Mouse (Mus musculus) urinary bladder, postnatal 4 days (tissue): ENCODE measurements around the gene Gnb5.

Experiments
- DNase-seq, 2 experiments: peaks; one replicate each; pipeline ENCODE4 v3.0.0; 2021 to 2022; ENCODE audit warnings: low spot score in 2 of 2

The Gnb5 gene

GRCm38 (mm10) chr9:75307015-75307414 is 927 bp downstream of the Gnb5 start:
- DNase-seq: no peak

DNA sequence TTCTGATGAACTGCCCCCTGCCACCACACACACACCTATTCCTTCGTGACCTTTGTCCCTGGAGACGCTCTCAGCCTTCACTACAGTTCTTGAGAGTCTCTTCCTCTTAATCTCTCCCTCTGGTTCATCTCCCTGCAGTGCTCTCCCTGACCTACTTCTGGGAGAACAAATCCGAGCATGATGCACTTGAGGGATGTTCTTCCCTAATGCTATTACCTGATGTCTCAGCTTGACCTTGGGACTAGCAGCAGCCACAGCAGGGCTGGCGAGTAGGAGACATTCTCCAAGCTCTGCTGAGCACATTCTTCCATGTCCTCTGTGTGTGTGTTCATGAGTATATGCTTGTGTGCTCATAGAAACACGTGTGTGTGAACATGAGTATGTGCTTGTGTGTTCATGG is 2.5 kb downstream of the Gnb5 start:
- DNase-seq: no peak

- peak; percentile 49 to 84 for DNase-seq
Observed at GRCm38 (mm10) chr9:75312008-75312407, 5.9 kb downstream of the Gnb5 start.

- no peak for DNase-seq
Observed at GRCm38 (mm10) chr9:75313138-75313831, 7.2 kb downstream of the Gnb5 start.

DNA sequence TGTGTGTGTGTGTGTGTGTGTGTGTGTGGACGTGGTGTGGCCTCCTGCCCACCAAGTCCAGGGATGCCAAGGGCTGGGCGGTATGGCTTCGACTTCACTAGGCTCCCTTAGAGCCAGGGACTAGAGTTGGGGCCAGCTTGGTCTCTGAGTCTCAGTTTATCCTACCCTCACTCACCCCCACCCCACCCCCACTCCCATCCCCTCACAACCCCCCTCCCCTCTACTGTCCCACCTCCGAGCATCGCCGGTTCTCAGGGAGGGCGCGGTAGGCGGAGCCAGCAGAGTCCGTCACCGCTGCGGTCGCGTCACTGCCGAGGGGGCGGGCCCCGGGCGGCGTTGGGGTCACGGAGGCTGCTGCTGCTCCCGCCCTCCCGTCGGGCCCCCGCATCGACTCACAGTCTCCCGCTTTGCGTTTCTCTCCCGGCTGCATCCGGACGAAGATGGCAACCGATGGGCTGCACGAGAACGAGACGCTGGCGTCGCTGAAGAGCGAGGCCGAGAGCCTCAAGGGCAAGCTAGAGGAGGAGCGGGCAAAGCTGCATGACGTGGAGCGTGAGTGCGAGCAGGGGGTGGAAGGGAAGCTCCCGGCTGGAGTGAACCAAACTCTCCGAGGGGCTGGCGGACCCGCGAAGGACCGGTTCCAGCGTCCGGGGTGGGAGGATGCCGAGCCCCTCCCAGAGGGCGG is 7.9 kb downstream of the Gnb5 start:
- DNase-seq: peak; percentile 73 to 85

GRCm38 (mm10) chr9:75314517-75315105 is 8.5 kb downstream of the Gnb5 start:
- DNase-seq: no peak

- DNase-seq: no peak
Observed at GRCm38 (mm10) chr9:75315238-75315637, 9.2 kb downstream of the Gnb5 start.

DNA sequence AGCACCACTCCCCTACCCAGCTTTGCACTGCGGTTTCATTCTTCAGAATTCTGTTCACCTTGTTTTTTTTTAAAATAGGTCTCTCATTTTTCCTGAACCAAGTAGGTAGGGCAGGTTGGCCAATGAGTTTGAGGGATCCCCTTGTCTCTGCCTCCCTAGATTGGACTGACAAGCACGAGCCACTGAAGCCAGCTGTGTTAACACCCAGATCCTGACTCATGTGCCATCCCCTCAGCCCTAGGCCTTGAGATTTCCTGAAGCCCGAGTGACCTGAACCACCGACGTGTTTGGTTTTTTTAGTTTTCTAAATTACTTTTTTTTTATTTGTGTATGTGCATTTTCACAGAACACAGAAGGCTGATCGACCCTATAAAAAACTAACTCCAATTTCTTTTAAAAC is 10.7 kb downstream of the Gnb5 start:
- no peak for DNase-seq

- no peak for DNase-seq
Observed at GRCm38 (mm10) chr9:75318196-75318595, 12.1 kb downstream of the Gnb5 start.

DNA sequence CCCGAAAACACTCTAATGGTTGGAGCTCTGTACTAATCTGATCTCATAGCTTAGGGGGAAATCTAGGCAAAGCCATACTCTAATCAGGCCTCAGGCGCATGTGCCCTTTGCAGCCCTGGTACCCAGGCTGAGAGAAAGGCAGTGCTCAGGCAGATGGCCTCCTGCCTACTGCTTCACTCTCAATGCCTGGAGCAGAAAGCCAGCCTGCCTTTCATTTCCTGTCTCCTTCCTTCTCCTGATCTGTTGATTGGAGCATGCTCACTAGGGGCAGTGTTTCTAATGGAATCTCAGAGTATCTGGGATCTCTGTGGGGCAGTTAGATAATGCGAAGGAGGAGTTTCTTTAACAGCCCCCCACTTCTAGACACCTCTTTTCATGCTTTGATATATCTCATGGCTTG is 13.3 kb downstream of the Gnb5 start:
- no peak for DNase-seq

- DNase-seq: no peak
Observed at GRCm38 (mm10) chr9:75322099-75322885, 16.2 kb downstream of the Gnb5 start.

DNA sequence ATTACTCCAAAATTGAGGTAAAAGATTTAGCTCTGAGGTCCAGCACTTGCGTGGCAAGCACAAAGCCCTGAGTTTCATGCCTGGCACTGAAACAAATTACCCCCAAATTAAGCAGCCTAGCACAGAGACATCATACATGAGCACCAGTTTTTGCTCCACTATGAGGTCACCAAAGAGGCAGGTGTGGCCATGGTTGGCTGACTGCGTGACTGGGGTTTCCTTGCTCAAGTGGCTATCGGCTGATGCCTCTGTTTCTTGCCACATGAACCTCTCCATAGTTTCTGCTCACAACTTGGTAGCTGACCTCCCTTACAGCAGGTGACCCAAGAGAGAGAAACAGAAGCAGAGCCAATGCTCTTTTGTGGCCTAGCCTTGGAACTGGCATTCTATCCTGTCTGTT is 22.0 kb downstream of the Gnb5 start:
- no peak for DNase-seq

DNA sequence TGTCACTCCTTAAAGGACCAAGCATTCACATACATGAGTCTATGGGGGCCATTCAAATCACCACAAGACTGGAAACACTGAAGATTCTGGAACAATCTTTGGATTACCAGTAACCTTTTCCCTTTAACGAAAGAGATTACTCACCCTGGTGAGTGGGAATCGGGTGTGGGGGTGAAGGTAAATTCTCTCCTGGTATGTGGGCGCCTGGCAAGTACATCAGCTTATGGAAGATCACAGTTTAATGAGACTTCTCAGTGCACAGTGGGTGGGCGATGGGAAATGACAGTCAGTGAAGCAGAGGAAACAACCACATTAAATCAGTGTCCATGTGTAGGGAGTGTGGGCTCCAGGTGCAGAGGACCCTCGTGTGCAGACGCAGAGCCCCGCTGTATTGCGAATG is 24.7 kb downstream of the Gnb5 start:
- DNase-seq: no peak

DNA sequence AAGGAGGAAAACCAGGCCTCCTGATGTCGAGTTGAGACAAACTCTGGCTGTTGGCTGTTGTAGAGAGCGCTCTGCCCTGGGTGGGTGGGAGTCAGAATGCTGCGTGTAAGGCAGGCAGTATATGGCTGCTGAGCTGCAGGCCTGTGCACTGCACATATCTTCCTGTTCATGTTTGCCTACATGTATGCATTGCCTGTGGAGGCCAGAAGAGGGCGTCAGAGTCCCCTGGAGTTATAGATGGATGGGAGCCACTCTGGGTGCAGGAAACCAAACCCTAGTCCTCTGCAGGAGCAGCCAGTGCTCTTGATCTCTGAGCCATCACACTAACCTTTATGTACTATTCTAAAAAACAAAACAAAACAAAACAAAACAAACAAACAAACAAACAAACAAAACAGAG is 28.4 kb downstream of the Gnb5 start:
- no peak for DNase-seq

- DNase-seq: no peak
Observed at GRCm38 (mm10) chr9:75338016-75338415, 31.9 kb downstream of the Gnb5 start.

DNA sequence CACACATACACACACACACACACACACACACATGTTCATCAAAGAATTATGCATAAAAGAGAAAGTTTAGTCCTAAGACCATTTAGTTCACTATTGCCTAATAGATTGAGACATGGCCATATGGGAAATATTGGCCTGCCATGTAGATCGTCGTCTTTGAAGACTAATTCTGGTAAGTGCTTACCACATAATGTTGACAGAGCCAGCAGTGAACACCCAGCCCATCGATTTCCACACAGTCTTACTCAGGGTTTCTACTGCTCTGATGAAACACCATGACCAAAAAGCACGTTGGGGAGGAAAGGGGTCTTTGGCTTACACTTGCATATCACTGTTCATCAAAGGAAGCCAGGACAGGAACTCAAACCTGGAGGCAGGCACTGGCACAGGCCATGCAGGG is 36.3 kb downstream of the Gnb5 start:
- no peak for DNase-seq

- DNase-seq: no peak
Observed at GRCm38 (mm10) chr9:75347458-75347857, 41.4 kb downstream of the Gnb5 start, which contains the start of gene Bcl2l10. Gene Bcl2l10 (plus strand): TSS chr9:75347758.

GRCm38 (mm10) chr9:75348066-75348465 is 42.0 kb downstream of the Gnb5 start:
- no peak for DNase-seq

GRCm38 (mm10) chr9:75348641-75349040 is 42.6 kb downstream of the Gnb5 start:
- DNase-seq: no peak

DNA sequence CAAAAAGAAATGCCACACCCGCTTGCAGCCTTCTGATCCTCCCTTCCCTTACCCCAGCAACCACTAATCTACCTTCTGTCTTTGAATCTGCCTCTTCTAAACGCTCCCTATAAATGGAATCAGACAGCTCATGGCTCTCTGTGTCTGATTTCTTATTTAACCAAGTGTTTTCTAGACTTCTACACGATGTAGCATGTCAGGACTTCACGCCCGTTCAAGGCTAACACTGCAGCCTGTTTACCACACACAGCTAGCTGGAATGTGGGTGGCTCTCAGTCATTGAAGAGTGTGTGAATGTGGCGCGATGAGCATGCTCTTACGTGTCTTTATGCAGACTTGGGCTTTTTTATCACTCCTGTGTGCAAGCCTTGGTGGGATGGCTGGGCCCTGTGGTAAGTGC is 47.0 kb downstream of the Gnb5 start:
- DNase-seq: no peak

GRCm38 (mm10) chr9:75355783-75356182 is 49.7 kb downstream of the Gnb5 start:
- no peak for DNase-seq

GRCm38 (mm10) chr9:75357087-75357654 is 51.1 kb downstream of the Gnb5 start:
- DNase-seq: no peak
